Mouse (Mus musculus) intestine, embryonic 16.5 days (tissue): ENCODE data around the gene Ctrb1. TPM values are rescaled to one million over a fixed set of nuclear protein-coding genes. Genes with fewer than 3 reads are reported as not detected.

Experiments used
- ATAC-seq: fragments of 200-750 bp; cut with Nextera tagmentation; 2 replicates; pipeline ENCODE4 v1.8.0; 2017; ENCODE audit warnings: moderate TSS enrichment, moderate library complexity
- H3K27ac ChIP-seq: fragments of 300-500 bp; sonication (generic); 2 replicates; pipeline ENCODE4 v1.5.1; 2014; ENCODE audit warnings: mild to moderate bottlenecking, low read length
- H3K27me3 ChIP-seq: fragments of 300-500 bp; sonication (generic); replicated peaks from 2 replicates; pipeline ENCODE4 v1.6.1; 2014; ENCODE audit warnings: low read length, control low read depth, mixed read lengths; ENCODE audit not compliant: control insufficient read depth, insufficient read depth
- H3K36me3 ChIP-seq: fragments of 300-500 bp; sonication (generic); 2 replicates; pipeline ENCODE4 v1.6.1; 2014; ENCODE audit warnings: low read length, control low read depth; ENCODE audit not compliant: control insufficient read depth, insufficient read depth
- H3K4me1 ChIP-seq: fragments of 300-500 bp; sonication (generic); 2 replicates; pipeline ENCODE4 v1.6.1; 2014; ENCODE audit warnings: low read length, control low read depth, mixed read lengths; ENCODE audit not compliant: control insufficient read depth, insufficient read depth
- H3K4me2 ChIP-seq: fragments of 300-500 bp; sonication (generic); 2 replicates; pipeline ENCODE4 v1.6.1; 2014; ENCODE audit warnings: low read depth, low read length, control low read depth
- H3K4me3 ChIP-seq: fragments of 300-500 bp; sonication (generic); 2 replicates; pipeline ENCODE4 v1.5.1; 2014; ENCODE audit warnings: mild to moderate bottlenecking, low read length
- H3K9ac ChIP-seq: fragments of 300-500 bp; sonication (generic); 2 replicates; pipeline ENCODE4 v1.6.1; 2014; ENCODE audit warnings: low read depth, low read length
- H3K9me3 ChIP-seq: fragments of 300-500 bp; sonication (generic); 2 replicates; pipeline ENCODE4 v1.6.1; 2016; ENCODE audit warnings: low read length, control low read depth; ENCODE audit not compliant: control insufficient read depth
- WGBS: fragments of 180-500 bp; shearing (Covaris S2); extraction: QIAGEN DNeasy Blood & Tissue Kit; methylation state at CpG from one replicate; pipeline ENCODE4 v1.1.7; 2014; 5-methylcytosine and 5-hydroxymethylcytosine counted together
- polyA plus RNA-seq: library from polyadenylated mRNA; unstranded; fragments of >200 nt; fragmentation: Nextera tagmentation; extraction: Ambion mirVana; gene quantifications from 2 replicates; pipeline ENCODE4 v1.2.1, GENCODE M21; 2015

Gene Ctrb1
- polyA plus RNA-seq, 1 experiment from 2014 or later: 1,904 TPM

DNA sequence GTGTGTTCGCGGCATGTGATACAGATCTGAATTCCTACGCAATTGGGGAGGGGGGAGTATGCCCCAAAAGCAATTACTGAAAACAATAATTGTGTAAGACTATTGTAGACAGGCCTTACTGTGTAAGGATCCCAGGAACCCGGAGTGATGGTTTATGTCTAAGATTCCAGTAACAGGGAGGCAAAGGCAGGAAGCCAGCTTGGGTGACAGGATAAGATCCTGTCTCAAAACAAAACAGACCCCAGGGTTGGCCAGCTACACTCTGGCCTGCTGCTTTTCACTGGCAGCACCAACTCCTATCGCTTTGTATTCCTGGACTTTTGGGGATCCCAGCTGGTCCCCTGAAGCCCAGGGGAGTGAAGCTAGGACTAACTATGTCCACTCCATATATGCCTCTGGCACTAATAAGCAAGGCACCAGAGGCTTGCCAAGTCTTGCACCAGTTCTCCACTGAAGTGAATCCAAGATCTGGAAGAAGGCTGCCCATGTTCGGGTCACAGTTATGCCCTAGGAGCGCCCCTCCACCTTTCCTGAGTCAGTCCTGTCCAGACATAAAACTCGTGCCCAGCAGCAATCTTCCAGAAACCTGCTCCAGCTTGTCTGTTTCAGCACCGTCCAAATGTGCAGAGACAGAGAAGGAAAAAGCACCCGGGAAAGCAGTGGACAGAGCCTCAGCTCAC lies 41.7 kb upstream of the Ctrb1 start:
- Histone ChIP-seq H3K36me3 (no peaks in the 10 kb centered on the region), H3K4me1 (peaks cover 90% of the 10 kb centered on the region), H3K27ac (peak overlapping the region; percentile 95), H3K9me3 (no peaks in the 10 kb centered on the region), H3K4me2 (peak overlapping the region; percentile 67), H3K27me3 (no peaks in the 10 kb centered on the region), H3K4me3 (peak overlapping the region; percentile 85), H3K9ac (peak overlapping the region; percentile 59)
- WGBS: 25% methylated on average over 10 of the region's 10 CpGs
- ATAC-seq: peak; percentile 0; the same call in 1 of the 2 replicates

DNA sequence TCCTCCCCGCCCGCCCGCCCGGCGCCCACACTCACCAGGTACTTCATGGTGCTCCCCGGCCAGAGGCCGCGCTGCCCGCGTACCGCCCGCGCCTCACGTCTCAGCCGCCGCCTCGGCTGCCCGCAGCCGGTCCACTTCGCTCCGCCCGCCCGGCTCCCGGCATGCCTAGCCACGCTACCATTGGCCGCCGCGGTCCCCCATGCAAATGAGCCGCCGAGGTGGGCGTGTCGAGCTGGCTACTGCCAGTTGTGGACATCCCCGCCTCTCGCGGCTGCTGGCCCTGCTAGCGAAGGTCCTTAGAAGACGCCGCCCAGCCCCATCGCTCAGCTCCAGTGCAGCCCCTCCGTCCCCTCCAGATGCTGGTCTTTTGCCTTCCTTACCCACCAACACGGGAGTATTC lies 41.2 kb upstream of the Ctrb1 start:
- ATAC-seq: peak; percentile 90
- Histone ChIP-seq H3K36me3 (no peaks in the 10 kb centered on the region), H3K4me1 (peaks cover 92% of the 10 kb centered on the region), H3K4me2 (peak overlapping the region; percentile 67), H3K9me3 (no peaks in the 10 kb centered on the region), H3K27ac (peak overlapping the region; percentile 95), H3K4me3 (peak overlapping the region; percentile 85), H3K9ac (peak overlapping the region; percentile 95), H3K27me3 (no peaks in the 10 kb centered on the region)
- WGBS: under 1% methylated on average over 25 of the region's 41 CpGs

DNA sequence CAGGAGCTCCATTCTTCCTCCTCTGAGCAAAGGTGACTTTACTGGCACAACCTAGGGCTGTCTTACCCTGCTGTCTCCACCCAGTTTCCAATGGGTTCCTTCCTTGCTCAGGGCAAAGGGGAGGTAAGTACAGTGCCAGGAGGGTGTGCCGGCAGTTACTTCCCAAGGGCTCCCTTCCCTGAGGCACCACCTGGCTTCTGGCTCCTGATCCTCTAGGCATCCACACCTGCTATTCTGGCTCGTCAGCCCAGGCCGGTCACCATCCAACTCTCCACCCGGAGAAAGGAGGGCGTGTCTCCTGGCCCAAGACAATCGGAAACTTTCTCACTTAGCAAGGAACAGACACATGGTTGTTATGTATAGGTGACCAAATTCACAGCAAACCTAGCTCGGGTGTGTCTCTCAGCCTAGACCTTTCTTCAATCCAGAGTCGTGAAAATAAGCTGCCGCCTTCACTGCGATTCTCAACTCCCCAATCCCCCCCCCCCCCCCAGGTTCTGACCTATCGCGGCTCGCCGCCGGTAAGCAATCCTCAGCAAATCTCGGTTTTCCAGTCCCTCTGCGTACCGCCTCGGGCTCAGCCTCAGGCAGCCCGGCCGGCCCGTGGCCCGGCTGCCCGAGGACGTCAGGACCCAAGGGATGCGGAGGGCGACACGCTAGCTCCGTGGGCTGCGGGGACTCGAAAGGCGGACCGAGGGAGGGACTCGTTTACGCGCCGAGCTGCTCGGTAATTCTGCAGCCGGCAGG lies 40.6 kb upstream of the Ctrb1 start:
- Histone ChIP-seq H3K4me2 (peak overlapping the region; percentile 67), H3K27me3 (no peaks in the 10 kb centered on the region), H3K9me3 (no peaks in the 10 kb centered on the region), H3K9ac (peak overlapping the region; percentile 95), H3K27ac (peak overlapping the region; percentile 95), H3K4me3 (peak overlapping the region; percentile 85), H3K4me1 (peaks cover 92% of the 10 kb centered on the region), H3K36me3 (no peaks in the 10 kb centered on the region)
- under 1% methylated on average over 39 of the region's 39 CpGs for WGBS
- ATAC-seq: peak; percentile 62

DNA sequence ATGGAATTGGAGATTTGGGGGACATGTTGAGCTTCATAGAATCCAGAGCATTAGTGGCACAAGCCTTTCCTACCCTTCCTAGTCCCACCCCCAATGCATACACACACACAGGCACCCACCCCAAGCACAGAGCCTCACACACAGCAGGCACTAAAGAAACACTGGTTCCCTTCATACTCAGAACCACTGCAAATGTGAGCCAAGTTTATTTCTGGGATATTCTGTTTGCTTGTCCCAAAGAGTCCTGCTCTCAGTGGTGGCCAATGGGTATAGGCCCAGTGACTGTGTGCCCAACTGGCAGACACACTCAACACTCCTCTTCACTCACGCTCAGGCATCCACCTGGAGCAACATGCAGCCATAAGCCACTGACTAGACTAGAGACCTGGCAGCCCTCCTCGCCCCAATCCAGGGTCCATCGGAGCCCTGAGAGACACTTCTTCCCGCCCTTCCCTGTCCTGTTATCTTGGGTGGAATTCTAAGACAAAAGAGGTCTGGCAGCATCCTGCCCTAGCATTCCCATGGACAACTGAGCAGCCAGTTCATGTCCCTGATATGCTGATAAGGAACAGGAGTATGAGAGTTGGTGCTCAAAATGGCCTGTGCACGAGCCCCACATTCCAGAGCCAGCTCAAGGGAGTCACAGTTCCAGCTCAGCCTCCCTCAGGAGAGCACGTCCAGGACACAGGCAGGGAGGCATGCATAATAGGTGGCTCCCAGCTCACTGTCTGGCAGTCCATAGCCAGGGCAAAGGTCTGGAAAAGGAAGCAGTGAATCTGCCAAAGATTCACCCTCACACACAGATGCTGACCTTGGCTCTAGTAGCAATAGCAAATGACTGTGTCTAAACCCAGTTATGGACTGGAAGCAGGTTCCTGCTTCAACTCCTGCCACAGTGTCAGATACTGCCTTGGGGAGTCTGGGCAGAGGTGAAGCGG lies 38.7 kb upstream of the Ctrb1 start:
- H3K36me3 ChIP-seq: no peaks in the 10 kb centered on the region
- no peaks in the 10 kb centered on the region for H3K27me3 ChIP-seq
- H3K9ac ChIP-seq: peak overlapping the region; percentile 95
- no peaks in the 10 kb centered on the region for H3K9me3 ChIP-seq
- H3K4me3 ChIP-seq: peak overlapping the region; percentile 85; the same call in 1 of the 2 replicates
- 49% methylated on average over 7 of the region's 7 CpGs for WGBS
- no peak for ATAC-seq
- peaks cover 84% of the 10 kb centered on the region for H3K4me1 ChIP-seq
- peak overlapping the region; percentile 38; the same call in 1 of the 2 replicates for H3K27ac ChIP-seq
- peak overlapping the region; percentile 67 for H3K4me2 ChIP-seq

DNA sequence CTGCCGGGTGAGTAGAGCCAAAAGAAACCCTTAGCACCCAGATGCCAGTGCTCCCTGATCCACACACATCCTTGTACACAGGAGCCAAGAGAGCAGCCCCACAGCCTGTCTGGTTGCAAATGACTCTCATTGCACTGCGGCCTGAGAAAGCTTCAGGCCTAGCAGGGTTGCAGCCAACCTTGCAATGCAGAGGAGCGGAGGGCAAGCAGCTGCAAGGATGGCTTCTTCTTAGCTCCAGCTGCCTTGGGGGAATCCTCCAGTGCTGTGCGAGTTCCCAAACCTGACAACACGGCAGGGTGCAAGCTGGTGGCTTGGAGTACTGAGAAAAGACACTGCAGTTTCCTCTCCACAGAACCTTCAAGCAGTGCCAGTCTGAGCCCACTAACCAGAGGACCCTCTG lies 37.7 kb upstream of the Ctrb1 start:
- ATAC-seq: no peak
- no peak overlapping the region for H3K27ac ChIP-seq
- H3K9ac ChIP-seq: no peak overlapping the region
- H3K36me3 ChIP-seq: no peaks in the 10 kb centered on the region
- peaks cover 76% of the 10 kb centered on the region for H3K4me1 ChIP-seq
- no peak overlapping the region for H3K4me3 ChIP-seq
- H3K9me3 ChIP-seq: no peaks in the 10 kb centered on the region
- H3K27me3 ChIP-seq: no peaks in the 10 kb centered on the region
- 81% methylated on average over 5 of the region's 5 CpGs for WGBS
- H3K4me2 ChIP-seq: no peak overlapping the region

DNA sequence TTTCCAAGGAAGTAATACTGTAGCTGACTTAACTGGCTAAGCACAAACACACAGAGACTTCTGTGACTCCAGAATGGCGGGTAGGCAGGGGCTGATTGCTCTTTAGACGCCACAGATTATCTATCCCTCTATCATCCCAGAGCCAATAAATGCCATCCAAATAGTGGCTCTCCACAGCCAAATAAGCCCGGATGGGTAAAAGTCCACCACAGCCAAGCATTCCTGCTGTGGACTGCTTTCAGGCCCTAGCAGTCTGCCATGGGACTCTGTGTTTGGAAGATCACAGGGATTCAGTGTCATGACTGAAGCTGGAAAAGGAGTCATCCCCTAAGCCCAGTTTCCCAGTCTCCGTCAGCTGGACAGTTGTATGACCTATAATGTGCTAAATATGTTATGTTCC lies 36.7 kb upstream of the Ctrb1 start:
- H3K4me3 ChIP-seq: no peak overlapping the region
- no peaks in the 10 kb centered on the region for H3K36me3 ChIP-seq
- WGBS: 49% methylated on average over 4 of the region's 4 CpGs
- 0 out of 2 replicates have a peak overlapping the region, but pooled peaks have one; percentile 29 for H3K27ac ChIP-seq
- H3K9me3 ChIP-seq: no peaks in the 10 kb centered on the region
- no peak overlapping the region for H3K9ac ChIP-seq
- no peaks in the 10 kb centered on the region for H3K27me3 ChIP-seq
- H3K4me1 ChIP-seq: peaks cover 67% of the 10 kb centered on the region
- H3K4me2 ChIP-seq: no peak overlapping the region
- no peak for ATAC-seq

DNA sequence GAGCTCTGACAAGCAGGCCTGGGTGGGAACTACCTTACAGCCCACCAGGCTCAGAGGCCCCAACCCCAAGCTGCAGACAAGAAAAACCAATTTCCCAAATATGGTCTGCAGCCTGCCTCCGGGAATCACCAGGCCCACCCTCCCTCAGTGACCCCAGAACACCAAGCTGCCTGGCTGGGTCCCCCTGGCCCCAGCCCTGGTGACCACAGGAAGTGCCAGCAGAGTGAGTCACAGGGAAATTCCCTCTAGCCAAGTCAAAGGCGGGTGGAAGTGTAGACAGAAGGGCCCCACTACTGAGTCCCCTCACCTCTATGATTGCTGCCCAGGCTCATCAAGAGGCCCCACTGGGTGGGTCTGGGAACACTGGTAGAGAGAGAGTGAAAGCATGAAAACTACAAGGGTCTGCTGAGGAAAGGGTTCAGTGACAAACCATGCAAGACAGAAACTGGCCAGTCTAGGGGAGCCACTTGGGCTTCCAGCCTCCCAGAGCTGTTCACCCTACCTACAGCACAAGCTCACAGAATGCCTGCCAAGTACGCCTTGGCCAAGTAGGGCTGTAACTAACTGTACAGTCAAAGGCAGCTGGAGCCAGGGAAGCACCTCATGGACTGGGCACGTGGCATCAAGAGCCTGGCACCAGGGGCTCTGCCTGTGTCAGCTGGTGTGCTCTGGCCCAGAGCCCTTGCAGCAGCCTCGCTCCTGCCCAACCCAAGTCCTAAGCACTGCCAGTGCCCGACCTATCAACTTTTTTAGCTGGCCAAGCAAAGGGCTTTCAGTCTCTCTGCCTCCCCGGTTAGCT lies 35.5 kb upstream of the Ctrb1 start:
- H3K4me3 ChIP-seq: no peak overlapping the region
- ATAC-seq: peak; percentile 52
- WGBS: 43% methylated on average over 7 of the region's 7 CpGs
- H3K36me3 ChIP-seq: no peaks in the 10 kb centered on the region
- peak overlapping the region; percentile 28 for H3K4me2 ChIP-seq
- no peaks in the 10 kb centered on the region for H3K27me3 ChIP-seq
- H3K9me3 ChIP-seq: no peaks in the 10 kb centered on the region
- peak overlapping the region; percentile 38 for H3K9ac ChIP-seq
- peaks cover 62% of the 10 kb centered on the region for H3K4me1 ChIP-seq
- H3K27ac ChIP-seq: peak overlapping the region; percentile 81

DNA sequence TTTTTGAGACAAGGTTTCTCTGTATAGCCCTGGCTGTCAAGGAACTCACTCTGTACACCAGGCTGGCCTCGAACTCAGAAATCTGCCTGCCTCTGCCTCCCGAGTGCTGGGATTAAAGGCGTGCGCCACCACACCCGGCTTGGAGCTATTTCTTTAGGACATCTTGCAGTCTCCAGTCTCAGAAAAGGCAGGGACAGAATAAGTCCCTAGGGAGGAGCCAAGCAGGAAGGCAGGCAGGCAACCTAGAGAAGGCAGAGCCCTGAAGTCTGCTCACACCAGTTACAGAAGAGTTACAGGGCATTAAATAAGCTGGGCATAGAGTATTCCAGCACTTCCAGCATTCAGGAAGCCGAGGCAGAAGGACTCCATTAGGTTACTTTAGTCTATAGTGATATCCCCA lies 34.5 kb upstream of the Ctrb1 start:
- 89% methylated on average over 6 of the region's 6 CpGs for WGBS
- no peaks in the 10 kb centered on the region for H3K9me3 ChIP-seq
- ATAC-seq: no peak
- no peak overlapping the region for H3K4me3 ChIP-seq
- H3K4me1 ChIP-seq: peaks cover 56% of the 10 kb centered on the region
- H3K27ac ChIP-seq: no peak overlapping the region
- no peaks in the 10 kb centered on the region for H3K27me3 ChIP-seq
- H3K36me3 ChIP-seq: peaks cover 6% of the 10 kb centered on the region
- 0 out of 2 replicates have a peak overlapping the region, but pooled peaks have one; percentile 8 for H3K9ac ChIP-seq
- no peak overlapping the region for H3K4me2 ChIP-seq
